Mouse (Mus musculus): ENCODE measurements around the gene Olfr1353.
"Not testable (repeated sequence)": the region's sequence is repeated elsewhere in the genome, so short reads cannot be mapped to it uniquely, and the experiment has no call there.

The Olfr1353 gene

GRCm38 (mm10) chr10:78963009-78963408 is at the start of gene Olfr1353:
Olfr1353 (plus strand) TSS chr10:78963309.
- DNase-seq (ENCODE audit: low read depth) = not testable (repeated sequence)

GRCm38 (mm10) chr10:78950336-78950735 is 12.8 kb upstream of the Olfr1353 start, which contains the start of gene Olfr8:
Olfr8 (plus strand) TSS chr10:78950636.
- not testable (repeated sequence) for DNase-seq (ENCODE audit: low read depth)

- no peak for DNase-seq (ENCODE audit: low read depth)
Observed at GRCm38 (mm10) chr10:78980750-78981149, 17.6 kb downstream of the Olfr1353 start, which contains the start of gene Olfr1352. Olfr1352 (plus strand) TSS chr10:78981050.

GRCm38 (mm10) chr10:79012172-79012571 is 49.1 kb downstream of the Olfr1353 start, which contains the start of gene Olfr1351:
Olfr1351 (plus strand) TSS chr10:79012472.
- DNase-seq (ENCODE audit: low read depth) = no peak

All from 416B (cell line).